Mouse (Mus musculus) hindbrain, embryonic 10.5 days (tissue): ENCODE results near the gene Slc7a10. TPM values are rescaled to one million over a fixed set of nuclear protein-coding genes. Genes with fewer than 3 reads are reported as not detected.

Experiments
- DNase-seq: peaks from one replicate; pipeline ENCODE4 v3.0.0-alpha.2; 2017; ENCODE audit warnings: low spot score
- H3K27ac ChIP-seq: fragments of 300-500 bp; sonication (generic); 2 replicates; pipeline ENCODE4 v1.5.1; 2016; ENCODE audit warnings: mild to moderate bottlenecking, moderate library complexity
- H3K27me3 ChIP-seq: fragments of 300-500 bp; sonication (generic); 2 replicates; pipeline ENCODE4 v1.6.1; 2016; ENCODE audit warnings: mild to moderate bottlenecking; ENCODE audit not compliant: poor library complexity, insufficient read depth, severe bottlenecking
- H3K36me3 ChIP-seq: fragments of 300-500 bp; sonication (generic); 2 replicates; pipeline ENCODE4 v1.6.1; 2016; ENCODE audit warnings: mild to moderate bottlenecking, moderate library complexity
- H3K4me1 ChIP-seq: fragments of 300-500 bp; sonication (generic); replicated peaks from 2 replicates; pipeline ENCODE4 v1.6.1; 2016; ENCODE audit warnings: mild to moderate bottlenecking
- H3K4me3 ChIP-seq: fragments of 300-500 bp; sonication (generic); 2 replicates; pipeline ENCODE4 v1.5.1; 2016; ENCODE audit warnings: mild to moderate bottlenecking, moderate library complexity
- H3K9me3 ChIP-seq: fragments of 300-500 bp; sonication (generic); 2 replicates; pipeline ENCODE4 v1.6.1; 2016; ENCODE audit warnings: mild to moderate bottlenecking, moderate library complexity
- WGBS: fragments of 180-500 bp; shearing (Covaris S2); methylation state at CpG from one replicate; pipeline ENCODE4 v1.1.7; 2016; 5-methylcytosine and 5-hydroxymethylcytosine counted together
- polyA plus RNA-seq: library from polyadenylated mRNA; unstranded; fragments of >200 nt; fragmentation: Nextera tagmentation; extraction: Ambion mirVana; gene quantifications from 2 replicates; pipeline ENCODE4 v1.2.1, GENCODE M21; 2016

Gene Slc7a10
- 0.56 and 0.80 TPM in 2 replicates for polyA plus RNA-seq

- DNase-seq: peak; percentile 30
- 1% methylated on average over 43 of the region's 43 CpGs for WGBS
- H3K4me3 ChIP-seq: peak within 1 kb of the TSS; percentile 52
- peak within 1 kb of the TSS; percentile 62 for H3K27ac ChIP-seq
- peaks cover 63% of the 10 kb centered on the region for H3K27me3 ChIP-seq
- no peaks in the 10 kb centered on the region for H3K36me3 ChIP-seq
- H3K9me3 ChIP-seq: peaks cover 6% of the 10 kb centered on the region; the same call in 1 of the 2 replicates
- peaks cover 34% of the 10 kb centered on the region for H3K4me1 ChIP-seq
Measured at GRCm38 (mm10) chr7:35185889-35186569, at the start of gene Slc7a10. Gene Slc7a10, plus strand, starts transcription at chr7:35186385.

DNA sequence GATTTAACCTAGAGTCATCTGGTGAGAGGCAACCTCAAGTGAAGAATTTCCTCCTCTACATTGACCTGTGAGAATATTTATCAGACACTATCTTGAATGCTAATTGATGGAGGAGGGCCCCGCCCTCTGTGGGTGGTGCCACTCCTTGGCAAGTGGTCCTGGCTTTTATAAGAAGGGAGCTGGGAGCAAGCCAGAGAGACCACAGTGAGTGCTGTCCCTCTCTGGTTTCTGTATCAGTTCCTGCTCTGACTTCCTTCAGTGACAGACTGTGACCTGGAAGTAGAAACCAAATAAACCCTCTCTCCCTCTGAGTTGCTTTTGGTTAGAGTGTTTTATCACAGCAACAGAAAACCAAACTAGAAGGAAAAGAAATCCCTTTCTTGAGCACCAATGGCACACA, 48.7 kb upstream of the Slc7a10 start:
- Histone ChIP-seq H3K27ac (no peak overlapping the region), H3K36me3 (no peaks in the 10 kb centered on the region), H3K4me1 (0 out of 2 replicates have a peak, but pooled peaks cover 9% of the 10 kb centered on the region), H3K27me3 (no peaks in the 10 kb centered on the region), H3K9me3 (no peaks in the 10 kb centered on the region), H3K4me3 (no peak overlapping the region)
- DNase-seq: no peak
- WGBS: 90% methylated on average over 1 of the region's 1 CpGs

DNA sequence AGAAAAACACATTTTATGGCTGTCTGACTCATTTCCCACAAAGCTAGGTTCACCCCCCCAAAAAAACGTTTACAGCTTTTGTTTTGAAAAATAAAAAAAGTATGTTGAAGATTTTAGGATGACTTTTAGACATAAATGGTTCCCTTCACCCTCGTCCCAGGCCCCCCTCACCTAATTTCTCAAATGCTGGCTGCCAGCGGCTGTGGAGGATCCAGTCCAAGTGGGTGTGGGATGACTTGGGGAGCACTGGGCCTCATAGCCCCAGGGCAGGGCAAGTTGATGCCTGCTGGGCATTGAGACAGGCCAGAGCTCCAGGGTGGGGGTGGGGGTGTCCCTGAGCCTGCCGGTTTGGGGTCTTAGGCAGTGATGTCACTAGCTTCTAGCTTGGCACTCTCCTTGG, 47.7 kb upstream of the Slc7a10 start:
- no peaks in the 10 kb centered on the region for H3K27me3 ChIP-seq
- no peak overlapping the region for H3K4me3 ChIP-seq
- WGBS: 71% methylated on average over 4 of the region's 4 CpGs
- H3K36me3 ChIP-seq: no peaks in the 10 kb centered on the region
- peaks cover 10% of the 10 kb centered on the region; the same call in 1 of the 2 replicates for H3K4me1 ChIP-seq
- no peaks in the 10 kb centered on the region for H3K9me3 ChIP-seq
- DNase-seq: no peak
- no peak overlapping the region for H3K27ac ChIP-seq

DNA sequence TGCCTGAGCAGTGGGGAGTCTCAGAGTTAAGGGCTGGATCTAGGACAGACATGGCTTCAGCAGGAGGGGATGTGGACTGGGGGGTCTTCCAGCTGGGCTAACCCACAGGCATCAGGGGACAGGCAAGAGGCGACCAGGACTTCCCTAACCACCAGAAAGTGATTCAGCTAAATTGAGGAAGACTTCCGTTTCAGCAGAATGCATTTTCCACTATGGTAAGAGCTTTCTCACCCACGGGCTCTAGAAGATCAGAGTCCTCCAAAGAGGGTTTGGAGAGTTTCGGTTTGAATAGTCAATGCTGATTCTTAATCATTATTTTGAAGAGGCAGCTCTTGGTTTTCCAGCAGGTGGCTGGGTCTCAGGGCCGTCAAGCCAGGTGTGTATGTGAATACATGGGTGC, 46.3 kb upstream of the Slc7a10 start:
- H3K9me3 ChIP-seq: no peaks in the 10 kb centered on the region
- H3K4me3 ChIP-seq: no peak overlapping the region
- H3K27me3 ChIP-seq: no peaks in the 10 kb centered on the region
- 86% methylated on average over 5 of the region's 5 CpGs for WGBS
- no peaks in the 10 kb centered on the region for H3K36me3 ChIP-seq
- H3K27ac ChIP-seq: no peak overlapping the region
- no peak for DNase-seq
- peaks cover 12% of the 10 kb centered on the region; the same call in 1 of the 2 replicates for H3K4me1 ChIP-seq

DNA sequence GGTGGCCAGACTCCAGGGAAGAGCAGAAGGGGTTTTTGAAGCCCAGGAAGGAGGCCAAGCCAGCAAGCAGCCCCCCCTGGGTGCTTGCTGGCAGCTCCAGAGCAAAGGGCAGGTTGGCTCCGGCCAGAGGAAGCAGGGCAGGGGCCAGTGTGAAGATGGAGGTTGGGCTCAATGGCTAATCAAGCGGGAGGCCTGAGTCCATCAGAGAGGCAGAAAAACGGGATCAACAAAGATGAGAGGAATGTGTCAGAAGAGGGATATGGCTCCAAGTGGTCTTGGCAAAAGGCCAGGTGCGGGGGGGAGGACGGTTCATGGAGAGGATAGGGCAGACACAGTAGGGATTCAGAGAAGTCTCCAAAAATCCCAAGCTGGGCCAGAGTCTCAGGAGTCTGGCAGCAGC, 44.7 kb upstream of the Slc7a10 start:
- WGBS: 74% methylated on average over 5 of the region's 5 CpGs
- Histone ChIP-seq H3K36me3 (no peaks in the 10 kb centered on the region), H3K27me3 (no peaks in the 10 kb centered on the region), H3K27ac (no peak overlapping the region), H3K4me3 (no peak overlapping the region), H3K9me3 (no peaks in the 10 kb centered on the region), H3K4me1 (peaks cover 16% of the 10 kb centered on the region)
- no peak for DNase-seq

DNA sequence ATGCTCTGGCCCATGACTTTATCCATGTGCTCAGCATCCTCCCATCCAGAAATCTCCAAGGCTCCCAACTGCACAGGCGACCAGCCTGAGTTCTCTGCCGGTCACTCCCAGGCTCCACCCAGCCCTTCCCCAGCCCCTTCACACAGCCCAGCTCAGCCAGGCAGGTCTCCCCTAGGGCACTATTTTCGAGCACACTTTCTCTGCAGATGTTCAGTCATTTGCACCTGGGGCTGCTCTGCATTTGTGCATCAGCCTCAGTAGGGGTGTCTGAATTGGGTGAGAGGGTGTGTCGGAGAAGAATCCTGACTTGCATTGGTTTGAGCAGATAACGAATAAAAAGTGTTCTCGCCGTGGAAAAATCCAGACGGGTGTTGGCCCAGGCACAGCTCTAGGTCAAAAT, 43.7 kb upstream of the Slc7a10 start:
- Histone ChIP-seq H3K9me3 (no peaks in the 10 kb centered on the region), H3K27me3 (no peaks in the 10 kb centered on the region), H3K4me1 (peaks cover 26% of the 10 kb centered on the region), H3K4me3 (no peak overlapping the region), H3K27ac (no peak overlapping the region), H3K36me3 (no peaks in the 10 kb centered on the region)
- WGBS: 80% methylated on average over 8 of the region's 8 CpGs
- DNase-seq: no peak

DNA sequence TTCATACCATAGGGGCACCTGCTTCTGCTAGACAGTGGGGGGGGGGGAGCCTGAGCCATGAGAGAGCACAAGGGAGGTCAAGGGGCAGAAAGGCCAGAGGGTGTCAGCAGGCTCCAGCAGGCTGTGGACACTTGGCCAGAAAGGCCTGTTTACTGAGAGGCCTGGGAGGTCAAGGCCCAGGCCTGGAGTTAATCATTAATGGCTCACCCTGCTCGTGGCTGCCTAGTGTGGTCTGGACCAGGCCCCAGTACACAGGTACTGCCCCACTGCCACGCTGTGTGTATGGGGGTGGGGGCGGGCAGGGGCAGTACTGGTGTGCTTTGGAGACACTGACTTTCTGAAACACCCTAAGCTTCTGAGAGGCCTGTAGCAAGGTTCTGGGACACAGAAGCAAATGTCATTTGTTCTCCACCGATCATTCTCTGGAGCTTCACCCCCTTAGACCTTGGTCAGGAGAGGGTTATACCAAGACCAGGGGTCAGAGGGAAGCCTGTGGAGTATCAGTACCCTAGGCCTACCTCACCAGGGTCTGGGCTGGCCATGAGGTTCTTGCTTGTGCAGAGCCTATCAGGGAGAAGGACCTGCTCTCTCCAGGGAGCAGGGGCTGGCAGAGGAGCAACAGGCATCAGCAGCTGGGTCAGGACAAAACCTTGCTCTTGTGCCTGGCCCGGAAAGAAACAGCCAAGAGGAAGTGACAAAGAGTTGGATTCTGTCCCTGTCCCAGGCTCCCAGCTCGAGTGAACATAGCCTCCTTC, 42.1 kb upstream of the Slc7a10 start:
- Histone ChIP-seq H3K27me3 (no peaks in the 10 kb centered on the region), H3K9me3 (no peaks in the 10 kb centered on the region), H3K4me3 (no peak overlapping the region), H3K4me1 (peaks cover 31% of the 10 kb centered on the region), H3K27ac (no peak overlapping the region), H3K36me3 (no peaks in the 10 kb centered on the region)
- 71% methylated on average over 6 of the region's 6 CpGs for WGBS
- DNase-seq: no peak

DNA sequence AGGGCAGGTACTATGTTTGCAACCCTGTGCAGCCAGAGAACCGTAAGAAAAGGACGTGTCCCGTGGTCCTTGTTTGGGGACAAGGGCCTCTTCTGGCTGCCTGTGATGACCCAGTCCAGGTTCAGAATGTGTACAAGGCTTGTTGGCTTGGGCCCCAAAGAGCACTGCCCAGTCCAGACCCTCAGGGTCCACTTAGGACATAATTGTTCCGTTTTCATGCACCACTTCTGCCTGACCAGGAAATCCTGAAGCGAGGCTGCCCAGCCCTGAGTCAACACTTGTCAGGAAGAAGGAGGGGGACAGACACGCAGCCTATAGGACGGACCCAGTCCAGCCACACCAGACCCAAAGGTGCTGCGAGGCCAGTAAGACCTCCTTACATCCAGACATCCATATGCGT, 41.1 kb upstream of the Slc7a10 start:
- Histone ChIP-seq H3K27me3 (no peaks in the 10 kb centered on the region), H3K9me3 (no peaks in the 10 kb centered on the region), H3K4me3 (no peak overlapping the region), H3K4me1 (peaks cover 35% of the 10 kb centered on the region), H3K36me3 (no peaks in the 10 kb centered on the region), H3K27ac (no peak overlapping the region)
- WGBS: 85% methylated on average over 9 of the region's 9 CpGs
- no peak for DNase-seq

- no peaks in the 10 kb centered on the region for H3K27me3 ChIP-seq
- DNase-seq: no peak
- WGBS: 81% methylated on average over 10 of the region's 10 CpGs
- no peaks in the 10 kb centered on the region for H3K36me3 ChIP-seq
- peaks cover 36% of the 10 kb centered on the region for H3K4me1 ChIP-seq
- no peak overlapping the region for H3K27ac ChIP-seq
- H3K9me3 ChIP-seq: no peaks in the 10 kb centered on the region
- no peak overlapping the region for H3K4me3 ChIP-seq
Measured at GRCm38 (mm10) chr7:35146269-35146668, 39.9 kb upstream of the Slc7a10 start.

GRCm38 (mm10) chr7:35149616-35150433, 36.4 kb upstream of the Slc7a10 start:
- Histone ChIP-seq H3K36me3 (no peaks in the 10 kb centered on the region), H3K27me3 (0 out of 2 replicates have a peak, but pooled peaks cover 2% of the 10 kb centered on the region), H3K4me1 (peaks cover 31% of the 10 kb centered on the region), H3K9me3 (no peaks in the 10 kb centered on the region), H3K27ac (no peak overlapping the region), H3K4me3 (no peak overlapping the region)
- no peak for DNase-seq
- 77% methylated on average over 15 of the region's 15 CpGs for WGBS

DNA sequence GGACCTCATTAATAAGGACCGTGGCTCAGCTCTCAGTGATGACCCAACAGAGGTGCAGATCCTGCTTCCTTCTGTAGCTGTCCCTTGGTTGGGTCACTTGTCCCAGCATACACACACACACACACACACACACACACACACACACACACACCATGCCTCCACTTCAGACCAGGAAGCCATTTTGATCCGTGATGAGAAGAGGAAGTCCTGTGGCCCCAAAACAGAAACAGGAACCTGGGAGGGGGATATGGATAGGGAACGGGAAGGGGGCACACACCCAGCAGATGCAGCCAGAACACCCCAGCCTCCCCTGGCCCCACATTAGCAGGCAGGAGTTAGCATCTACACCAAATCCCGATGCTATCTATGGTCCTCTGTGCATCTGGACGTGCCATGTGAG, 35.3 kb upstream of the Slc7a10 start:
- Histone ChIP-seq H3K27me3 (0 out of 2 replicates have a peak, but pooled peaks cover 2% of the 10 kb centered on the region), H3K27ac (no peak overlapping the region), H3K4me3 (no peak overlapping the region), H3K4me1 (peaks cover 30% of the 10 kb centered on the region), H3K36me3 (no peaks in the 10 kb centered on the region), H3K9me3 (no peaks in the 10 kb centered on the region)
- DNase-seq: no peak
- 77% methylated on average over 5 of the region's 5 CpGs for WGBS

- peaks cover 8% of the 10 kb centered on the region; the same call in 1 of the 2 replicates for H3K4me1 ChIP-seq
- DNase-seq: no peak
- 84% methylated on average over 12 of the region's 12 CpGs for WGBS
- H3K4me3 ChIP-seq: no peak overlapping the region
- H3K9me3 ChIP-seq: peaks cover 1% of the 10 kb centered on the region; the same call in 1 of the 2 replicates
- no peak overlapping the region for H3K27ac ChIP-seq
- H3K27me3 ChIP-seq: 0 out of 2 replicates have a peak, but pooled peaks cover 2% of the 10 kb centered on the region
- H3K36me3 ChIP-seq: no peaks in the 10 kb centered on the region
Measured at GRCm38 (mm10) chr7:35154449-35154848, 31.7 kb upstream of the Slc7a10 start.
